25 mouse cellular contexts compared by ENCODE assay signal in genomic region chr8:72333429-72334143, GRCm38 (mm10). TPM values are rescaled to one million over a fixed set of nuclear protein-coding genes. Genes with fewer than 3 reads are reported as not detected.
DNase-seq lines count a peak whose midpoint lies in the region; ATAC-seq and TF ChIP-seq lines count a peak whose summit lies in the region.
"Had no signal": no experiment of that assay in that cellular context is flagged by ENCODE, and none has a peak within 500 bp of the region (broad histone marks: within the 10 kb centered on the region; RNA-seq: fewer than 3 reads in every experiment).

No protein-coding gene starts in this region.

- TF ChIP-seq CTCF in layer of hippocampus, adult 2 months (conservative IDR thresholded peaks at IDR 0.05), result no peak

- no peak overlapping the region for H3K4me3 ChIP-seq in layer of hippocampus, adult 2 months
- H3K4me3 ChIP-seq: heart, embryonic 15.5 days; hindbrain, embryonic 13.5 days; liver, embryonic 12.5 days; myocyte; neural tube, embryonic 13.5 days had no signal

- 0 out of 2 replicates have a peak, but pooled peaks have one; percentile 25 for ATAC-seq in erythroid progenitor cell, adult 5-6 weeks (replicated peaks; ENCODE audit: low FRiP score, poor library complexity, severe bottlenecking)
- no peak; the same call in 1 of the 2 replicates for ATAC-seq in cerebellum, adult (ENCODE audit: insufficient number of reproducible peaks, low FRiP score, low TSS enrichment)
- ATAC-seq: activated CD4-positive, CD25-positive, alpha-beta regulatory T cell, adult 4 months; forebrain, postnatal 0 days; liver, embryonic 12.5 days; midbrain, embryonic 16.5 days; Patski had no signal

- DNase-seq in layer of hippocampus, adult 2 months (ENCODE audit: low spot score in 2 of 2), result no peak
- DNase-seq in layer of hippocampus, postnatal 36 days, result no peak
- DNase-seq in R1 (ENCODE audit: low read depth, low spot score), result peak; percentile 85
- no peak for DNase-seq in cerebellum, adult 11 months
- no peak for DNase-seq in lung, postnatal 4 days
- DNase-seq: adrenal gland, adult 8-10 months; cerebellum, adult 9-10 months; forebrain, postnatal 0 days; gastrocnemius, postnatal 36 days; heart, postnatal 36 days; kidney, adult 18-20 months; kidney, postnatal 25 days; lung, adult 18-20 months; right cerebral cortex, postnatal 4 days; thymus, postnatal 14 days had no signal

- H3K27ac ChIP-seq in layer of hippocampus, adult 2 months, result peak overlapping the region; percentile 32; the same call in 1 of the 2 replicates
- H3K27ac ChIP-seq: heart, embryonic 15.5 days; hindbrain, embryonic 13.5 days; liver, embryonic 12.5 days; neural tube, embryonic 13.5 days had no signal

RNA-seq across cellular contexts. Expression of gene Klf2, which starts 14.8 kb away (rescaled TPM):
- total RNA-seq in layer of hippocampus, adult 2 months (2021), result 10 to 100 TPM in 1 of 2 experiments, 1 to 10 TPM in 1; 9.1 to 17.4 TPM
- 10 to 100 TPM; 16.4 to 18.5 TPM for total RNA-seq in layer of hippocampus, postnatal 36 days (2021)
- 5.4 and 13.3 TPM in 2 replicates for total RNA-seq in erythroid progenitor cell, adult 5-6 weeks (2015; ENCODE audit: low replicate concordance)
- 2.9 and 5.5 TPM in 2 replicates for total RNA-seq in erythroid progenitor cell, adult 5-6 weeks (2017; ENCODE audit: low replicate concordance)

RNA-seq across cellular contexts. Expression of gene Gm10282, which starts 28.5 kb away (rescaled TPM):
- total RNA-seq in layer of hippocampus, adult 2 months (2021), result 1 to 10 TPM; 6.7 to 7.9 TPM
- total RNA-seq in layer of hippocampus, postnatal 36 days (2021), result 1 to 10 TPM; 7.7 to 9.7 TPM
- 32.8 and 36.5 TPM in 2 replicates for total RNA-seq in erythroid progenitor cell, adult 5-6 weeks (2015; ENCODE audit: low replicate concordance)
- 19.9 and 23.5 TPM in 2 replicates for total RNA-seq in erythroid progenitor cell, adult 5-6 weeks (2017; ENCODE audit: low replicate concordance)
